Mouse (Mus musculus) limb, embryonic 12.5 days (tissue): ENCODE measurements around the gene Adcy6. TPM values are rescaled to one million over a fixed set of nuclear protein-coding genes. Genes with fewer than 3 reads are reported as not detected.

Source experiments
- ATAC-seq: fragments of 200-750 bp; cut with Nextera tagmentation; 2 replicates; pipeline ENCODE4 v1.8.0; 2017; ENCODE audit warnings: low read depth, moderate TSS enrichment; ENCODE audit not compliant: insufficient number of reproducible peaks, insufficient read depth, low FRiP score, low TSS enrichment
- H3K27ac ChIP-seq: fragments of 300-500 bp; sonication (generic); 2 replicates; pipeline ENCODE4 v1.5.1; 2016; ENCODE audit warnings: mild to moderate bottlenecking, moderate library complexity
- H3K27me3 ChIP-seq: fragments of 300-500 bp; sonication (generic); 2 replicates; pipeline ENCODE4 v1.6.1; 2016; ENCODE audit warnings: mild to moderate bottlenecking, moderate library complexity
- H3K36me3 ChIP-seq: fragments of 300-500 bp; sonication (generic); 2 replicates; pipeline ENCODE4 v1.6.1; 2016; ENCODE audit warnings: mild to moderate bottlenecking, moderate library complexity
- H3K4me1 ChIP-seq: fragments of 300-500 bp; sonication (generic); replicated peaks from 2 replicates; pipeline ENCODE4 v1.6.1; 2016
- H3K4me2 ChIP-seq: fragments of 300-500 bp; sonication (generic); 2 replicates; pipeline ENCODE4 v1.6.1; 2016; ENCODE audit warnings: mild to moderate bottlenecking, moderate library complexity
- H3K4me3 ChIP-seq: fragments of 300-500 bp; sonication (generic); replicated peaks from 2 replicates; pipeline ENCODE4 v1.5.1; 2016; ENCODE audit warnings: mild to moderate bottlenecking
- H3K9ac ChIP-seq: fragments of 300-500 bp; sonication (generic); replicated peaks from 2 replicates; pipeline ENCODE4 v1.6.1; 2016; ENCODE audit warnings: mild to moderate bottlenecking, moderate library complexity
- H3K9me3 ChIP-seq: fragments of 300-500 bp; sonication (generic); 2 replicates; pipeline ENCODE4 v1.6.1; 2016; ENCODE audit warnings: mild to moderate bottlenecking, moderate library complexity
- WGBS: fragments of 180-500 bp; shearing (Covaris S2); methylation state at CpG from one replicate; pipeline ENCODE4 v1.1.7; 2016; 5-methylcytosine and 5-hydroxymethylcytosine counted together
- polyA plus RNA-seq: library from polyadenylated mRNA; unstranded; fragments of >200 nt; fragmentation: Nextera tagmentation; extraction: Ambion mirVana; gene quantifications from 2 replicates; pipeline ENCODE4 v1.2.1, GENCODE M21; 2016

Adcy6 gene
- polyA plus RNA-seq, 1 experiment from 2014 or later = 25.7 TPM

- H3K36me3 ChIP-seq = no peaks in the 10 kb centered on the region
- no peaks in the 10 kb centered on the region for H3K9me3 ChIP-seq
- H3K4me2 ChIP-seq = no peak overlapping the region
- no peak overlapping the region; the same call in 1 of the 2 replicates for H3K9ac ChIP-seq
- WGBS = 68% methylated on average over 8 of the region's 8 CpGs
- peaks cover 11% of the 10 kb centered on the region; the same call in 1 of the 2 replicates for H3K4me1 ChIP-seq
- ATAC-seq = no peak
- no peak overlapping the region for H3K4me3 ChIP-seq
- H3K27me3 ChIP-seq = no peaks in the 10 kb centered on the region
- no peak overlapping the region for H3K27ac ChIP-seq
Observed at GRCm38 (mm10) chr15:98582996-98583395, 26.9 kb downstream of the Adcy6 start.

DNA sequence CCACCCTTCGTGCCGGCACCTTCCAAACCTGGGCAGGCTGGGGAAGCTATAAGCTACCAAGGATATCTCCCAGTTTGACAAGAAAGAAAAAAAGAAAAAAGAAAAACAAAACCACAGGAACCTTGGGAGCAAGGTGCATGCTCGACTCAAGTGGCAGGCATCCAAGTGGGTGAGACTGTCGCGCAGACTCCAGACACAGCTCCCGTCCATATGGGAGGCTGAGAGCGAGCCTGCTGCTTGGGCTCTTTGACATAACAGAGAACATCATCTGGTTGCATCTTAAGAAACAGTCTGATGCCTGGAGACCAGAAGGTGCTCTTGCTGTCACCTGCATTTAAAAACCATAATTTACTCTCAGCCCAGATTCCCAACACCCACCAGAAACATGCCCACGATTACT lies 27.5 kb downstream of the Adcy6 start:
- Histone ChIP-seq H3K9ac (no peak overlapping the region), H3K4me1 (peaks cover 11% of the 10 kb centered on the region; the same call in 1 of the 2 replicates), H3K36me3 (no peaks in the 10 kb centered on the region), H3K27me3 (no peaks in the 10 kb centered on the region), H3K4me3 (no peak overlapping the region), H3K27ac (no peak overlapping the region), H3K4me2 (no peak overlapping the region), H3K9me3 (no peaks in the 10 kb centered on the region)
- ATAC-seq = no peak
- 81% methylated on average over 8 of the region's 8 CpGs for WGBS

- WGBS = 46% methylated on average over 5 of the region's 5 CpGs
- Histone ChIP-seq H3K9me3 (no peaks in the 10 kb centered on the region), H3K9ac (no peak overlapping the region), H3K4me1 (no peaks in the 10 kb centered on the region), H3K27me3 (no peaks in the 10 kb centered on the region), H3K4me2 (no peak overlapping the region), H3K4me3 (no peak overlapping the region), H3K27ac (no peak overlapping the region), H3K36me3 (no peaks in the 10 kb centered on the region)
- peak; percentile 91 for ATAC-seq
Observed at GRCm38 (mm10) chr15:98579795-98580464, 29.9 kb downstream of the Adcy6 start.

DNA sequence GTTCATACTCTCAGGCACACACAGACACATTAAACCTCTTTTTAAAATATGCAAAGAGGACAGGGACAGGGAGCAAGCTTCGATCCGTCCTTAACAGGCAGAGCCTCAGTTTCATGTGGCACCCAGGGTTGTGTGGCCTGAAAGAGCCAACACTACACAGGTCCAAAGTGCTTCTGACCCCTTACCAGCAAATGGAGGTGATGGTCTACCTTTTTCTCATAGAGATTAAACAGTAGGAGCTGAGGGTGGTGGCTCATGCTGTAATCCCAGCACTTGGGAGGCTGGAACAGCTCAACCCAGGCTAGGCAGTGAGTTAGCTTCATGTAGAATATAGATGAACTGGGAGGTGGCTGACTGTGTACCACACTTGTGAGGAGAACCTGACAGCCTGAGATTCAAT lies 30.6 kb downstream of the Adcy6 start:
- Histone ChIP-seq H3K4me2 (no peak overlapping the region), H3K9me3 (no peaks in the 10 kb centered on the region), H3K9ac (no peak overlapping the region), H3K27ac (no peak overlapping the region), H3K4me1 (no peaks in the 10 kb centered on the region), H3K36me3 (no peaks in the 10 kb centered on the region), H3K27me3 (no peaks in the 10 kb centered on the region), H3K4me3 (no peak overlapping the region)
- ATAC-seq = no peak
- WGBS = 88% methylated on average over 2 of the region's 2 CpGs

DNA sequence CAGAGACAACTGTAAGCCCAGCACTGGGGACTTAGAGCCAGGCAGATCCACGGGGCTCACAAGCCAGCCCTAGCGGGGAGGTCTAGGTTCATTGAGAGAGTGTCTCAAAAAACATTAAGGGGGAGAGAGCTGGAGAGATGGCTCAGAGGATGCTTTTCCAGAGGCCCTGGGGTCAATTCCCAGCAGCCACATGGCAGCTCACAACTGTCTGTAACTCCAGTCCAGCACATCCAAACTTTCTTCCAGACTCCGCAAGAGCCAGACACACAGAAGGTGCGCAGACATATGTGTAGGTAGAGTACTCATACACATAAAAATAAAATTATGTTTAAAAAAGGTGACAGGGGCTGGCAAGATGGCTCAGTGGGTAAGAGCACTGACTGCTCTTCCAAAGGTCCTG lies 36.6 kb downstream of the Adcy6 start:
- Histone ChIP-seq H3K9me3 (no peaks in the 10 kb centered on the region), H3K27me3 (no peaks in the 10 kb centered on the region), H3K36me3 (no peaks in the 10 kb centered on the region), H3K9ac (no peak overlapping the region), H3K4me1 (peaks cover 8% of the 10 kb centered on the region), H3K4me3 (no peak overlapping the region), H3K4me2 (no peak overlapping the region), H3K27ac (no peak overlapping the region)
- 77% methylated on average over 4 of the region's 4 CpGs for WGBS
- ATAC-seq = no peak

DNA sequence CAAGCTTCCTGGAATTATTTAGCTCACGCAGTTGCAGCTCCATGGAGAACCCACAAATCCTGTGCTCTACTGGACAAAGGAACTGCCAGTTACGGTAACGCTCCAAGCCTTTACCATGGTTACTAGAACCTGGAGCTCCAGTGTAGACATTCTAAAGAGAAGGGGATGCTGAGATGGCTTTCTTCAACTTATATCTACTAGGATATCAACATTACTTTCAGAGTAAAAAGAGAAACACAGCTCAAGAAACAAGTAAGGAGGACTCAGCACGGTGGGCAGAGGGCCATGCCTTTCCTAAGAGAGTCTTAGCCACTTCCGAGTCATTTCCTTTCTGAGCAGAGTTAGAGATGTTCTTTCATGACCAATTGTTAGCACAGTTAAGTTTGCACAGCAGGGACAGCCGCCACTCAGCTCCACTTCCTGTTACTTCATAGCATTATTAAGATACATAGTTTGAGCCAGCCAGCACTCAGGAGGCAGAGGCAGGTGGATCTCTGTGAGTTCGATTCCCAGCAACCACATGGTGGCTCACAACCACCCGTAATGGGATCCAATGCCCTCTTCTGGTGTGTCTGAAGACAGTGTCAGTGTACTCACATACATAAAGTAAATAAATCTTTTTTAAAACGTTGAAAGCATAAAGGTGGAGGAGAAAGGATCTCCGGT lies 38.9 kb downstream of the Adcy6 start, which contains the start of the genes Ccnt1 and 4930415O20Rik:
Gene Ccnt1, minus strand, starts transcription at position 51 of the 666 bp plus-strand sequence.
Gene 4930415O20Rik, plus strand, starts transcription at position 132 of the 666 bp plus-strand sequence.
- ATAC-seq = no peak
- WGBS = 80% methylated on average over 10 of the region's 10 CpGs
- no peak within 1 kb of the TSS for H3K9ac ChIP-seq
- H3K4me2 ChIP-seq = no peak within 1 kb of the TSS
- no peak within 1 kb of the TSS for H3K4me3 ChIP-seq
- H3K27ac ChIP-seq = no peak within 1 kb of the TSS
- H3K36me3 ChIP-seq = no peaks in the 10 kb centered on the region
- no peaks in the 10 kb centered on the region for H3K27me3 ChIP-seq
- no peaks in the 10 kb centered on the region for H3K9me3 ChIP-seq
- peaks cover 12% of the 10 kb centered on the region for H3K4me1 ChIP-seq

DNA sequence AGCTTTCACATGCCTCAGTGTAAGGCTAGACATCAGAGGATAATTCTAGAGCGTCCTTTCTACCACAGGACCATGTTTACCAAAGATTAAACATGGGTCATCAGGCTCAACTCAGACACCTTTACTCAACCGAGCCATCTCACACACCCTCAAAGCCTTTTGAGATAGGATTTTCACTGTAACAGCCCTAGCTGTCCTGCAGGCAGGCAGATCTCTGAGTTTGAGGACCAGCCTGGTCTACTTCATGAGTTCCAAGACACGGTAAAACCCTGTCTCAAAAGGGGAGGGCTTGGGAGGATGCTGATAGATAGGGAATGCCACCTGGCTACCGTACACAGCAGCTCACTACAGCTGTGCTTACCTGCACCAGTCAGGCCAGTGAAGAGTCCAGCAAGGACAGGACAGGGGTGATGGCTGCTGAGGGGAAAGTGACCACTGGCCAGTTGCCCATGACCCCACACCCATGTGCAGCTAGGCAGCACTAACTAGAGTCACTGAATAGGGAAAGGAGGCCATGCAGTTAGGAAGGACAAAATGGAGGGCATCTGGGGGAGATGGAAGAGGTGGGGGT lies 40.0 kb downstream of the Adcy6 start:
- Histone ChIP-seq H3K27me3 (no peaks in the 10 kb centered on the region), H3K27ac (no peak overlapping the region), H3K9me3 (no peaks in the 10 kb centered on the region), H3K4me3 (no peak overlapping the region), H3K36me3 (peaks cover 10% of the 10 kb centered on the region; the same call in 1 of the 2 replicates), H3K9ac (no peak overlapping the region), H3K4me2 (no peak overlapping the region), H3K4me1 (peaks cover 23% of the 10 kb centered on the region)
- ATAC-seq = no peak
- WGBS = 80% methylated on average over 4 of the region's 4 CpGs

- WGBS = 65% methylated on average over 7 of the region's 7 CpGs
- H3K4me1 ChIP-seq = peaks cover 23% of the 10 kb centered on the region
- peak overlapping the region; percentile 95; the same call in 1 of the 2 replicates for H3K27ac ChIP-seq
- peak overlapping the region; percentile 82 for H3K4me2 ChIP-seq
- peak overlapping the region; percentile 95 for H3K4me3 ChIP-seq
- peak overlapping the region; percentile 87; the same call in 1 of the 2 replicates for H3K9ac ChIP-seq
- no peaks in the 10 kb centered on the region for H3K27me3 ChIP-seq
- no peaks in the 10 kb centered on the region for H3K9me3 ChIP-seq
- H3K36me3 ChIP-seq = peaks cover 10% of the 10 kb centered on the region; the same call in 1 of the 2 replicates
- ATAC-seq = no peak
Observed at GRCm38 (mm10) chr15:98569216-98569615, 40.7 kb downstream of the Adcy6 start.

- Histone ChIP-seq H3K9ac (peak overlapping the region; percentile 87), H3K4me1 (peaks cover 23% of the 10 kb centered on the region), H3K9me3 (no peaks in the 10 kb centered on the region), H3K36me3 (peaks cover 14% of the 10 kb centered on the region), H3K27me3 (no peaks in the 10 kb centered on the region), H3K27ac (peak overlapping the region; percentile 95), H3K4me3 (peak overlapping the region; percentile 95), H3K4me2 (peak overlapping the region; percentile 82)
- ATAC-seq = no peak
- WGBS = 6% methylated on average over 22 of the region's 22 CpGs
Observed at GRCm38 (mm10) chr15:98568256-98569033, 41.4 kb downstream of the Adcy6 start.

DNA sequence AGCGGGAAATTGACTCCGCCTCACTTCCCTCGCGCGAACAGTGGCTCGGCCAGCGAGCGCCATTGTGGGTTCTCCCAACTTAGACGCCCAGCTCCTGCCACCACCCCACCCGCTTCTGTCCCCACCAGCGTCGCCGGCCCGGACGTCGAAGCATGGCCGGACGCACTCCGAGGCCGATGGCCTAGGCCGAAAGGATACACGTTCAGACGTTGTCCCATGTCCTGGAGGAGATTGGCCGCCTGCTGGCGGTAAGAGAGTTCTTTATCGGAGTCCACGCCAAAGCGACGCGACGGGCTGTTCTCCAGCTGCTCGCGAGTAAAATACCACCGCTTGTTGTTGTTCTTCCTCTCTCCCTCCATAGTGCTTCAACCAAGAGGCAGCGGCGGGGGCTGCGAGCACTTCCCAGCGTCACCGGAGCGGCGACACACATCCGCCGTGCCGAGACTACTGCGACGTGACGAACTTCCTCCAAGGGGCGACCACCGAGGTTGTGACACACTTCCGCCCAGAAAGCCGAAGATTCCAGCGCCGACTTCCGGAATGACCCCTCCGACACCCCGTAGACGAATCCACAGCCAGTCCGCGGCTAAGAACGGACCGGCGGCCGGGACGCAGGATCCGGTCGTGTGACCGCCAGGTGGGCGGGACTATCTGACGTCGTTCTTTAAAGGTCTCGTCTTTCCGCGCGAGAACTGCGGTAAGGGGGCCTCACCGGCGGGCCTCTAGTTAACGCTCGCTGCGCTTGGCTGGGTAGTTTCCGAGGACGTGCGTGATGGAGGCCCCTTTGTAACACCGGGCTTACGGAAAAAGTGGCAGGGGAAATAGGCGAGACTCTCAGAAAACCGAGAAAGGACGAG lies 42.4 kb downstream of the Adcy6 start:
- H3K9ac ChIP-seq = peak overlapping the region; percentile 87
- peak overlapping the region; percentile 87 for H3K4me2 ChIP-seq
- peaks cover 23% of the 10 kb centered on the region for H3K36me3 ChIP-seq
- H3K27me3 ChIP-seq = no peaks in the 10 kb centered on the region
- H3K27ac ChIP-seq = peak overlapping the region; percentile 95
- no peaks in the 10 kb centered on the region for H3K9me3 ChIP-seq
- peaks cover 23% of the 10 kb centered on the region for H3K4me1 ChIP-seq
- under 1% methylated on average over 88 of the region's 88 CpGs for WGBS
- H3K4me3 ChIP-seq = peak overlapping the region; percentile 95
- ATAC-seq = peak; percentile 95
